Mouse (Mus musculus): ENCODE measurements around the gene Apoa2. TPM values are rescaled to one million over a fixed set of nuclear protein-coding genes. Genes with fewer than 3 reads are reported as not detected.
A peak's percentile ranks its signal among the peaks of the same experiment; 100 is the strongest.

Apoa2 gene
- polyA plus RNA-seq, 1 experiment from 2014 or later = 347 TPM

- Histone ChIP-seq H3K36me3 (ENCODE audit: control insufficient read depth, insufficient read depth, low read length) (no peaks in the 10 kb centered on the region), H3K27me3 (ENCODE audit: control insufficient read depth, insufficient read depth, low read length) (peaks cover 3% of the 10 kb centered on the region; the same call in 1 of the 2 replicates), H3K9me3 (replicated peaks; ENCODE audit: control insufficient read depth, low read length) (no peaks in the 10 kb centered on the region), H3K4me1 (ENCODE audit: control insufficient read depth, insufficient read depth, low read length) (peaks cover 1% of the 10 kb centered on the region; the same call in 1 of the 2 replicates), H3K4me3 (replicated peaks; ENCODE audit: low read length) (no peak overlapping the region), H3K27ac (ENCODE audit: low read length) (no peak overlapping the region), H3K9ac (ENCODE audit: low read length) (no peak overlapping the region), H3K4me2 (ENCODE audit: low read depth, low read length) (no peak overlapping the region)
- no peak for ATAC-seq (ENCODE audit: insufficient read depth, low FRiP score)
- WGBS = 93% methylated on average over 1 of the region's 1 CpGs
Observed at GRCm38 (mm10) chr1:171200769-171201168, 24.1 kb upstream of the Apoa2 start.

GRCm38 (mm10) chr1:171203471-171204248 lies 21.2 kb upstream of the Apoa2 start:
- H3K9me3 ChIP-seq (replicated peaks; ENCODE audit: control insufficient read depth, low read length) = no peaks in the 10 kb centered on the region
- H3K9ac ChIP-seq (ENCODE audit: low read length) = no peak overlapping the region
- H3K36me3 ChIP-seq (ENCODE audit: control insufficient read depth, insufficient read depth, low read length) = no peaks in the 10 kb centered on the region
- no peaks in the 10 kb centered on the region for H3K4me1 ChIP-seq (ENCODE audit: control insufficient read depth, insufficient read depth, low read length)
- no peak for ATAC-seq (ENCODE audit: insufficient read depth, low FRiP score)
- no peaks in the 10 kb centered on the region for H3K27me3 ChIP-seq (ENCODE audit: control insufficient read depth, insufficient read depth, low read length)
- H3K4me3 ChIP-seq (replicated peaks; ENCODE audit: low read length) = no peak overlapping the region
- H3K27ac ChIP-seq (ENCODE audit: low read length) = no peak overlapping the region
- no peak overlapping the region for H3K4me2 ChIP-seq (ENCODE audit: low read depth, low read length)
- WGBS = 56% methylated on average over 10 of the region's 11 CpGs

GRCm38 (mm10) chr1:171204249-171204644 lies 20.6 kb upstream of the Apoa2 start:
- Histone ChIP-seq H3K4me3 (replicated peaks; ENCODE audit: low read length) (no peak overlapping the region), H3K4me2 (ENCODE audit: low read depth, low read length) (no peak overlapping the region), H3K9ac (ENCODE audit: low read length) (no peak overlapping the region), H3K27me3 (ENCODE audit: control insufficient read depth, insufficient read depth, low read length) (no peaks in the 10 kb centered on the region), H3K36me3 (ENCODE audit: control insufficient read depth, insufficient read depth, low read length) (no peaks in the 10 kb centered on the region), H3K4me1 (ENCODE audit: control insufficient read depth, insufficient read depth, low read length) (no peaks in the 10 kb centered on the region), H3K9me3 (replicated peaks; ENCODE audit: control insufficient read depth, low read length) (no peaks in the 10 kb centered on the region), H3K27ac (ENCODE audit: low read length) (no peak overlapping the region)
- WGBS = 57% methylated on average over 7 of the region's 7 CpGs
- no peak for ATAC-seq (ENCODE audit: insufficient read depth, low FRiP score)

GRCm38 (mm10) chr1:171205704-171206493 lies 19.0 kb upstream of the Apoa2 start:
- Histone ChIP-seq H3K4me1 (ENCODE audit: control insufficient read depth, insufficient read depth, low read length) (no peaks in the 10 kb centered on the region), H3K4me2 (ENCODE audit: low read depth, low read length) (no peak overlapping the region), H3K27me3 (ENCODE audit: control insufficient read depth, insufficient read depth, low read length) (no peaks in the 10 kb centered on the region), H3K9me3 (replicated peaks; ENCODE audit: control insufficient read depth, low read length) (no peaks in the 10 kb centered on the region), H3K9ac (ENCODE audit: low read length) (no peak overlapping the region), H3K4me3 (replicated peaks; ENCODE audit: low read length) (no peak overlapping the region), H3K27ac (ENCODE audit: low read length) (no peak overlapping the region), H3K36me3 (ENCODE audit: control insufficient read depth, insufficient read depth, low read length) (no peaks in the 10 kb centered on the region)
- no peak for ATAC-seq (ENCODE audit: insufficient read depth, low FRiP score)
- whole genome bisulfite sequencing = 71% methylated on average over 6 of the region's 6 CpGs

- no peak for ATAC-seq (ENCODE audit: insufficient read depth, low FRiP score)
- no peaks in the 10 kb centered on the region for H3K36me3 ChIP-seq (ENCODE audit: control insufficient read depth, insufficient read depth, low read length)
- H3K4me1 ChIP-seq (ENCODE audit: control insufficient read depth, insufficient read depth, low read length) = no peaks in the 10 kb centered on the region
- no peak overlapping the region for H3K9ac ChIP-seq (ENCODE audit: low read length)
- WGBS = 25% methylated on average over 4 of the region's 4 CpGs
- H3K27me3 ChIP-seq (ENCODE audit: control insufficient read depth, insufficient read depth, low read length) = no peaks in the 10 kb centered on the region
- H3K4me2 ChIP-seq (ENCODE audit: low read depth, low read length) = no peak overlapping the region
- H3K27ac ChIP-seq (ENCODE audit: low read length) = no peak overlapping the region
- no peaks in the 10 kb centered on the region for H3K9me3 ChIP-seq (replicated peaks; ENCODE audit: control insufficient read depth, low read length)
- no peak overlapping the region for H3K4me3 ChIP-seq (replicated peaks; ENCODE audit: low read length)
Observed at GRCm38 (mm10) chr1:171209409-171209808, 15.4 kb upstream of the Apoa2 start.

- Histone ChIP-seq H3K4me3 (replicated peaks; ENCODE audit: low read length) (no peak overlapping the region), H3K4me1 (ENCODE audit: control insufficient read depth, insufficient read depth, low read length) (no peaks in the 10 kb centered on the region), H3K9ac (ENCODE audit: low read length) (no peak overlapping the region), H3K27me3 (ENCODE audit: control insufficient read depth, insufficient read depth, low read length) (no peaks in the 10 kb centered on the region), H3K27ac (ENCODE audit: low read length) (no peak overlapping the region), H3K9me3 (replicated peaks; ENCODE audit: control insufficient read depth, low read length) (no peaks in the 10 kb centered on the region), H3K36me3 (ENCODE audit: control insufficient read depth, insufficient read depth, low read length) (no peaks in the 10 kb centered on the region), H3K4me2 (ENCODE audit: low read depth, low read length) (no peak overlapping the region)
- no peak for ATAC-seq (ENCODE audit: insufficient read depth, low FRiP score)
- WGBS = 41% methylated on average over 3 of the region's 3 CpGs
Observed at GRCm38 (mm10) chr1:171212854-171213253, 12.0 kb upstream of the Apoa2 start.

- Histone ChIP-seq H3K9me3 (replicated peaks; ENCODE audit: control insufficient read depth, low read length) (no peaks in the 10 kb centered on the region), H3K4me1 (ENCODE audit: control insufficient read depth, insufficient read depth, low read length) (no peaks in the 10 kb centered on the region), H3K36me3 (ENCODE audit: control insufficient read depth, insufficient read depth, low read length) (peaks cover 7% of the 10 kb centered on the region; the same call in 1 of the 2 replicates), H3K4me3 (replicated peaks; ENCODE audit: low read length) (no peak within 1 kb of the TSS), H3K27me3 (ENCODE audit: control insufficient read depth, insufficient read depth, low read length) (no peaks in the 10 kb centered on the region), H3K27ac (ENCODE audit: low read length) (no peak within 1 kb of the TSS), H3K4me2 (ENCODE audit: low read depth, low read length) (no peak within 1 kb of the TSS), H3K9ac (ENCODE audit: low read length) (no peak within 1 kb of the TSS)
- ATAC-seq (ENCODE audit: insufficient read depth, low FRiP score) = peak; percentile 61; the same call in 1 of the 2 replicates
- 71% methylated on average over 10 of the region's 10 CpGs for WGBS
Observed at GRCm38 (mm10) chr1:171213801-171214496, 10.9 kb upstream of the Apoa2 start, which contains the start of gene Nr1i3. Nr1i3 (plus strand) TSS chr1:171213970.

GRCm38 (mm10) chr1:171216241-171216955 lies 8.5 kb upstream of the Apoa2 start:
- Histone ChIP-seq H3K27ac (ENCODE audit: low read length) (no peak overlapping the region), H3K4me3 (replicated peaks; ENCODE audit: low read length) (no peak overlapping the region)
- 86% methylated on average over 18 of the region's 18 CpGs for WGBS

More at GRCm38 (mm10) chr1:171216241-171216955, 8.5 kb upstream of the Apoa2 start:
- Histone ChIP-seq H3K4me1 (ENCODE audit: control insufficient read depth, insufficient read depth, low read length) (peaks cover 6% of the 10 kb centered on the region), H3K9ac (ENCODE audit: low read length) (no peak overlapping the region), H3K36me3 (ENCODE audit: control insufficient read depth, insufficient read depth, low read length) (peaks cover 10% of the 10 kb centered on the region; the same call in 1 of the 2 replicates), H3K27me3 (ENCODE audit: control insufficient read depth, insufficient read depth, low read length) (no peaks in the 10 kb centered on the region), H3K4me2 (ENCODE audit: low read depth, low read length) (no peak overlapping the region), H3K9me3 (replicated peaks; ENCODE audit: control insufficient read depth, low read length) (no peaks in the 10 kb centered on the region)
- no peak for ATAC-seq (ENCODE audit: insufficient read depth, low FRiP score)
